In the genomic region with DNA sequence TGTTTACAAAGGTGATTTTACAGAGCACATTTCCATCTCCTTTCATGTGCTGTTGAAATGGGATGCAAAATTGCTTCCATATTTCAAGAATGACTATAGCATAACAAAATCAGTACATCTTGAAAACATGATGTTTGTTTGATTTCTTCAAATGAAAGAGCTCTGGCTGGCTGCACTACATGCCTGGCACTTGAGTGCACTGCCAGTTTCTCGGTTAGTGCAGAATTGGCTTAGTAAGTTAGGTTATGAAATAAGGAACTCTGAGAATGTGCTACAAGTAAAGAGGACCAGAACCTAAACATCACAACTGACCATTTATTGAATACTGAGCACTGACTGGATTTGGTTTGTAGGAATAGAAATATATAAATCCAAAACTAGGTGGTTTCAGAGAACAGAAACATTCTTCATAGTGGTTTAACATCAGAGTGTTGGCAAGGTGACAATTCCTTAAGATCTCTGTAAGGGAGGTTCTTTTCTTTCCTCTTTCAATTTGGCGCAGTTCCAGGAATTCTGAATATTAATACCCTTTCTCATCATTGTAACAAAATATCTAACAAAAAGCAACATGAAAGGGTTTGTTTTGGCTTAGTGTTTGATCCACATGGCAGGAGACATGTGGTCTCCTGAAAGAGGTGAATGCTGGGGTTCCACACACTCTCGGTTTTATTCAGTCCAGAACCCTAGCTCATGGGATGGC, we compare ENCODE assay signal across 1 mouse cellular context.
TF ChIP-seq lines count a peak whose summit lies in the region.

No protein-coding gene starts in this region.

TF ChIP-seq in MEL, 35 proteins besides CTCF, POLR2A, EP300 and RAD21:
- TF ChIP-seq ZNF384 (IDR thresholded peaks at IDR 0.05; ENCODE audit: low read depth, low read length), result no peak
- no peak for TF ChIP-seq GABPA (IDR thresholded peaks at IDR 0.05; ENCODE audit: low read depth, low read length)
- no peak for TF ChIP-seq RCOR1 (IDR thresholded peaks at IDR 0.05; ENCODE audit: low read depth, low read length)
- TF ChIP-seq MAX (IDR thresholded peaks at IDR 0.05; ENCODE audit: low read length), result no peak
- no peak for TF ChIP-seq TBP (IDR thresholded peaks at IDR 0.05; ENCODE audit: low read depth, low read length)
